Mouse (Mus musculus) embryo, embryonic 10 days (tissue): ENCODE results near the gene Parp14.

Experiments used
- DNase-seq: peaks from one replicate; pipeline ENCODE4 v3.0.0-alpha.2; 2015; ENCODE audit warnings: low spot score

Gene Parp14

GRCm38 (mm10) chr16:35787163-35787562 lies 84.2 kb downstream of the Parp14 start:
- no peak for DNase-seq

GRCm38 (mm10) chr16:35784134-35784725 lies 87.1 kb downstream of the Parp14 start:
- no peak for DNase-seq

GRCm38 (mm10) chr16:35783207-35783573 lies 88.2 kb downstream of the Parp14 start:
- DNase-seq, result no peak
